Mouse (Mus musculus): Measurements from ENCODE around the gene Rpl3l.
"Not testable (repeated sequence)": the region's sequence is repeated elsewhere in the genome, so short reads cannot be mapped to it uniquely, and the experiment has no call there.

Rpl3l gene

GRCm38 (mm10) chr17:24727618-24728017 is at the start of gene Rpl3l:
Gene Rpl3l (plus strand): TSS chr17:24727820.
- no peak for DNase-seq (ENCODE audit: low read depth, low spot score)

- peak; percentile 78 for DNase-seq (ENCODE audit: low read depth, low spot score)
Observed at GRCm38 (mm10) chr17:24686514-24686913, 41.1 kb upstream of the Rpl3l start.

GRCm38 (mm10) chr17:24687146-24687595 is 40.4 kb upstream of the Rpl3l start:
- DNase-seq (ENCODE audit: low read depth, low spot score): peak; percentile 79

- no peak for DNase-seq (ENCODE audit: low read depth, low spot score)
Observed at GRCm38 (mm10) chr17:24687599-24687998, 40.0 kb upstream of the Rpl3l start.

GRCm38 (mm10) chr17:24689251-24690081 is 38.2 kb upstream of the Rpl3l start, which contains the start of gene Syngr3:
Gene Syngr3 (minus strand): TSS chr17:24689955.
- DNase-seq (ENCODE audit: low read depth, low spot score): peak; percentile 40

GRCm38 (mm10) chr17:24692385-24692784 is 35.2 kb upstream of the Rpl3l start:
- DNase-seq (ENCODE audit: low read depth, low spot score): no peak

GRCm38 (mm10) chr17:24695326-24696010 is 32.2 kb upstream of the Rpl3l start:
- no peak for DNase-seq (ENCODE audit: low read depth, low spot score)

GRCm38 (mm10) chr17:24696011-24696697 is 31.5 kb upstream of the Rpl3l start, which contains the start of the genes Gfer and Noxo1:
Gene Gfer (minus strand): TSS chr17:24696156.
Gene Noxo1 (plus strand): TSS chr17:24696234.
- peak; percentile 93 for DNase-seq (ENCODE audit: low read depth, low spot score)

GRCm38 (mm10) chr17:24697985-24698384 is 29.6 kb upstream of the Rpl3l start:
- no peak for DNase-seq (ENCODE audit: low read depth, low spot score)

- no peak for DNase-seq (ENCODE audit: low read depth, low spot score)
Observed at GRCm38 (mm10) chr17:24698715-24699114, 28.9 kb upstream of the Rpl3l start.

GRCm38 (mm10) chr17:24699473-24699872 is 28.1 kb upstream of the Rpl3l start:
- no peak for DNase-seq (ENCODE audit: low read depth, low spot score)

- DNase-seq (ENCODE audit: low read depth, low spot score): no peak
Observed at GRCm38 (mm10) chr17:24701251-24701650, 26.4 kb upstream of the Rpl3l start.

- no peak for DNase-seq (ENCODE audit: low read depth, low spot score)
Observed at GRCm38 (mm10) chr17:24705821-24706220, 21.8 kb upstream of the Rpl3l start.

- DNase-seq (ENCODE audit: low read depth, low spot score): peak; percentile 95
Observed at GRCm38 (mm10) chr17:24706982-24707800, 20.4 kb upstream of the Rpl3l start, which contains the start of gene Tbl3. Gene Tbl3 (minus strand): TSS chr17:24707660.

GRCm38 (mm10) chr17:24707801-24708425 is 19.7 kb upstream of the Rpl3l start:
- DNase-seq (ENCODE audit: low read depth, low spot score): peak; percentile 54

GRCm38 (mm10) chr17:24708646-24709045 is 19.0 kb upstream of the Rpl3l start:
- DNase-seq (ENCODE audit: low read depth, low spot score): peak; percentile 78

GRCm38 (mm10) chr17:24715556-24715955 is 12.1 kb upstream of the Rpl3l start:
- DNase-seq (ENCODE audit: low read depth, low spot score): no peak

- DNase-seq (ENCODE audit: low read depth, low spot score): no peak
Observed at GRCm38 (mm10) chr17:24716166-24716682, 11.4 kb upstream of the Rpl3l start.

- no peak for DNase-seq (ENCODE audit: low read depth, low spot score)
Observed at GRCm38 (mm10) chr17:24717943-24718342, 9.7 kb upstream of the Rpl3l start, which contains the start of the genes Rnf151 and Rps2. Gene Rnf151 (minus strand): TSS chr17:24718063. Gene Rps2 (plus strand): TSS chr17:24718116.

GRCm38 (mm10) chr17:24718938-24719337 is 8.7 kb upstream of the Rpl3l start:
- DNase-seq (ENCODE audit: low read depth, low spot score): not testable (repeated sequence)

Measured in CD4-positive, CD25-positive, alpha-beta regulatory T cell, adult 2 months (primary cell).